Mouse (Mus musculus): ENCODE measurements around the gene Mapt.

- TF ChIP-seq CTCF (IDR thresholded peaks at IDR 0.05; ENCODE audit: borderline replicate concordance, insufficient read depth, low read depth, low read length) (no peak), POLR2A (IDR thresholded peaks at IDR 0.05; ENCODE audit: borderline replicate concordance, insufficient read depth, low read length) (no peak)
Observed at GRCm38 (mm10) chr11:104331208-104331607, 100.0 kb downstream of the Mapt start.
